Mouse (Mus musculus) layer of hippocampus, adult 8-10 months (tissue): ENCODE measurements around the gene Exoc6. TPM values are rescaled to one million over a fixed set of nuclear protein-coding genes. Genes with fewer than 3 reads are reported as not detected.

Experiments
- DNase-seq, 2 experiments: peaks; one replicate each; pipeline ENCODE4 v3.0.0; 2022; ENCODE audit warnings: low spot score in 2 of 2
- total RNA-seq, 4 experiments: library from RNA; stranded (reverse); gene quantifications; 2 replicates each; pipeline ENCODE4 v1.2.4; 2022

Gene Exoc6
- total RNA-seq, 4 experiments from 2014 or later, result 47.4 to 51.6 (median 48.0) TPM

- no peak for DNase-seq
Measured at GRCm38 (mm10) chr19:37574802-37575201, 24.6 kb downstream of the Exoc6 start.

- no peak for DNase-seq
Measured at GRCm38 (mm10) chr19:37579607-37580006, 29.4 kb downstream of the Exoc6 start.

DNA sequence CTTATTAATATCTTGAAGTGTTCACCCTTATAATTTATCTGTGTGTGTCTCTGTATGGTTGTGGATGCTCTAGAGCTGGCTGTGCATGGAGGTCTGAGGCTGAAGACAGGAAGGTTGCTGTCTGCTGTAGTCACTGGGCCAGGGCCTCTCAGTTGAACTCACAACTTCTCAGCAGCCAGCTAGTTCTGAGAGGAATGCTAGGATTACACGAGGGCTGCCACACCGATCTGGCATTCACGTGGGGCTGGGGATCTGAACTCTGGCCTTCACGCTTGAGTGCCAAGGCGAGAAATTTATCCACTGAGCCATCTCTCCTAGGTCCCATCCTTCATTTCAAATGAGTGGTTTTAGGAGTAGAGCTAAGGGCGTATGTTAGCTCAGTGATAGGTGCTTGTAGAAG is 30.2 kb downstream of the Exoc6 start:
- no peak for DNase-seq

GRCm38 (mm10) chr19:37585210-37585609 is 35.0 kb downstream of the Exoc6 start:
- no peak for DNase-seq

GRCm38 (mm10) chr19:37585684-37586083 is 35.5 kb downstream of the Exoc6 start:
- no peak for DNase-seq

DNA sequence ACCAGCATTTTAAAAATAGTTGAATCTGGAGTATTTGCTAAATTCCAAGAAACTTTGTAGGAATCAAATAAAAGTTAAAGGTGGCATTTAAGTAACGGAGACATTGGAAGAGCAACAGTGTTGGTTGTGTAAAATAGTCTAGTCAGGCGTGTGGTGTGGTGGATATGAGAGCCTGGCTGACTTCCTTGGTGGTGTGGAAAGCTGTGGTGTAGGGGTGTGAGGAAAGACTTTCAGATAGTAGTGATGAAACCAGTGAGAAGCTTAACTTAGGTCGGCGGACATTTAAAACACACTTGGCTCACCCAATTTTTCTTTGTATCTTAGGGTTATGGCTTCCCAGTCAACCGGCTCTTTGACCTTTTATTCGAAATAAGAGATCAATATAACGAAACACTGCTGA is 40.3 kb downstream of the Exoc6 start:
- no peak for DNase-seq

DNA sequence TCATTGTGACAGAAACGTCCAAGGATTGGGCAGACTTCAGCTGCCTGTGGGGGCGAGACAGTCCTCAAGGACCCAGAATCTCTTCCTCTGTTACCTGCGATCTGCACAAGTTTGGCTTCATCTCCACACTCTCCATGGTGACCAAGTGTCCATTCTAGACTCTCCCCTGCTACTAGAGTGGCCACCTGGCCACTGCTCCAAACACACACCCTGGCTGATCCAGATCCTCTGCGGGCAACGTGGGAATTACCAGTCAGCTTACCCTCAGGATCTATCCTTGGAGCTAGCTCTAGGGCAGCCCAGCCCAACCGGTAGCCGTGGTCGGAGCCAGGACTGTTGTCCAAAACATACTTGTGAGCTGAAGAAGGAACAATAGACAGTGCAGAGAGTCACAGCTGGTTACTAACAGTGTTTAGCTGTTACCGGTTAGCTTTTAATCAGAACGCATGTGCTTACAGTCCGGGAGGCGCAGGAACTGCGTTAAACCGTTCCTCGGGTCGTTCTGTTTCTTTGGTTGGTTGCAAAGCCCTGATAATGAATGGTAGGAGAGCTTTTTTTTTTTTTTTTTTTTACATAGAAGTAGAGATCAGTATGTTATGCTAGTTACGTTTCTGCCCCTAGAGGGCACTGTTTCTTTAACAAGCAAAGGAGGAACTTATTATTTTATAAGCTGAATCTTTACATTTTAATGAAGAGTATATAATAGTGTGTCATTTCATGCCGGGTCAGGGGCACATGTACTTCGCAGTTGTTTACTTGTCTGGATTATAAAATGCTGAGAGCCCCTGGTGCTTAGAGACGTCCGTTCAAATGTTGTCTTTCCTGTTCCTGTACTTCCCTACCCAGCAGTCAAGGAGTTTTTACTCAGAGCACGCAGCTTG is 52.0 kb downstream of the Exoc6 start:
- no peak for DNase-seq

DNA sequence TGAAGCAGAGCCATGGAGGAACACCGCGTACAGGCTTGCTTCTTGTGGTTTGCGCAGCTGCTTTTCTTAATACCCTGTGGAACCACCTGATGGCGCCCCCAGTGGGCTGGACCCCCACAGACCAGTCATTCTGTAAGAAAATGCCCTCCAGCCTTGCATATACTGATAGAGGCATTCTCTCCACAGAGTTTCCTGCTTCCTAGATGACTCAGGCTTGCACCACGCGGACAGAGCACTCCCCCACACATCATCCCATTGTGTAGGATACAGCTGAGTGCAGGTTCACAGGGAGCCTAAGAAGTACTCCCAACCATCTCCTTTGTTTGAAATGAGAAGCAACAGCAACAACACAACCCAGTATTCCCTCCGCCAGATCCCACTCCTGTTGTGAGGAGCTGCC is 59.8 kb downstream of the Exoc6 start:
- DNase-seq, result no peak

GRCm38 (mm10) chr19:37612893-37613292 is 62.7 kb downstream of the Exoc6 start:
- no peak for DNase-seq

DNA sequence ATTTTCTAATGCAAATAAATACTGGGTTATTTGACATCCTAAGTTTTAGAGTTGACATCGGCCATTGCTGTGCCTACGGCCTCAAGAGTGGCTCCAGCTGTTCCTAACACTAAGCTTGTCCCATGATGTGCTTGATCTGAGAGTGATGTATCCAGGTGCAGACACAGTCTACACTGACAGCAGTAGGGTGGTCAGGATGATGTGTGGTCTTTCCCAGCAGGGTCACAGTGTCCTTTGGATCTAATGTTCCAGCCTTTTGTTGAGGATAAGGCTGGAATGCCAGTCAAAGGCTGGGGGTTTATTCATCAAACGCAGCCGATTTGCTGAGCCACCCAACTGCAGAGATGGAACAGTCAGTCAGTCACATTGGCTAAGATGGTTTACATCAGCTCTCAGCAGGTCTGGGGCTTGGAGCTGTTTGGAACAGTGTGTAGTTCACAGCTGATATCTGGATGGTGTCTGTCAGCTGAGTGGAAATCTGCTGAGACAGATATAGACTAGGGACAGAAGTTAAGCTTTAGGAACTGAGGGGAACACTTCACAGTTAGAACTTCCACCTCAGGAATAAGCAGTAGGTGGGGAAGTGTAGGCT is 64.9 kb downstream of the Exoc6 start:
- peak in 1 of 2 experiments; percentile 23 for DNase-seq

GRCm38 (mm10) chr19:37647994-37648393 is 97.8 kb downstream of the Exoc6 start:
- no peak for DNase-seq

DNA sequence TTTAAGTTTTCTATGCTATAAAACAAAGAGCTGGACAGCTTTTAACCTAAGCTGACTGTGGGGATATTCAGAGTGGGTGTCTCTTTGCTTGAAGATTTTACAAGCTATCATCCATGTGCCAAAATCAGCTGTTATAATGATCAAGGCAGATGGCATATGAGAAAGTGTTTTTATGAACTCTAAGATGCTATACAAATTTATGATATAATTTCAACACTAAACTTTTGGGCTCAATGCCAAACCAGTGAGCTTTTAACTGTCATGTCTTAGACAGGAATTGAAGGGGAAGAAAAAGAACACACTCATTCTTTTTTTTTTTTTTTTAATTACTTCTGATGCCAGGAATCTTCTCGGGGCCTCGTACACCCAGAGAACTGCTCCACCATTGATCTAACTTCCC is 100.3 kb downstream of the Exoc6 start:
- DNase-seq, result no peak

DNA sequence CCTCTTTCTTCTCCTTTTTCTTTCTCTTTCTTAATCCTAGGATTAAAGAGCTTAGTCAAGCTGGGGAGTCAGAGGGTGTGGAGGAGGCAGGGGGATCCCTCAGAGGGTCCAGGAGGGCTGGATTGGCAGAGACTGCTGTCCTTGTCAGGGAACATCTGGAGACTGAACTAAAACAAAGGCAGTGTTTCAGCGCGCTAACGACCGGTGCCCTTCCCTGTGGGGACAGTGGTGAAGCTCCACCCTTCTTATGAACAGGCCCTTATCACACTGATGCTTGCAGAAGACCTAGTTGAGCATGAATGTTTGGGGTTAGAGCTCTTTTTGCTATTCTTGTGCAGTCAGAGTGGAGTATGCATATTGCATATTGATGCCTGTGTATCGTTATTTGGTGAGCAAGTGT is 103.8 kb downstream of the Exoc6 start:
- no peak for DNase-seq

- DNase-seq, result no peak
Measured at GRCm38 (mm10) chr19:37656441-37656840, 106.2 kb downstream of the Exoc6 start.

DNA sequence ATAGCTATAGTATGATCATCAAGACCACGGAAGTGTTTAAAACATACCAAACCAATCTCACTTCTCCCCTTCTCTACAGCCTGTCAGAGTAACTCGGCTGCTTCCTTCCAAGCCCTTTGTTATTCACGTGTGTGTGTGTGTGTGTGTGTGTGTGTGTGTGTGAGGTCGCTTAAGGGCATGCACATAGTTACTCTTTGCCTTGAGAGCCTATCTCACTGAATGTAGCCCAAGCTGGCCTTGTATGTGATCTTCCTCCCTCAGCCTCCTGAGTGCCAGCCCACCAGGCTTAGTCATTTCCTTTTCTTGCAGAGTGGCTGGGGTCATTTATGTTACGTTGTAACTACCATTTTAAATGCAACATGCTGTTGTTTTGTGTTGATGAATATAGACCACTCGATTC is 115.0 kb downstream of the Exoc6 start:
- DNase-seq, result no peak

- DNase-seq, result no peak
Measured at GRCm38 (mm10) chr19:37667855-37668594, 117.8 kb downstream of the Exoc6 start.

- no peak for DNase-seq
Measured at GRCm38 (mm10) chr19:37668657-37669056, 118.4 kb downstream of the Exoc6 start.

DNA sequence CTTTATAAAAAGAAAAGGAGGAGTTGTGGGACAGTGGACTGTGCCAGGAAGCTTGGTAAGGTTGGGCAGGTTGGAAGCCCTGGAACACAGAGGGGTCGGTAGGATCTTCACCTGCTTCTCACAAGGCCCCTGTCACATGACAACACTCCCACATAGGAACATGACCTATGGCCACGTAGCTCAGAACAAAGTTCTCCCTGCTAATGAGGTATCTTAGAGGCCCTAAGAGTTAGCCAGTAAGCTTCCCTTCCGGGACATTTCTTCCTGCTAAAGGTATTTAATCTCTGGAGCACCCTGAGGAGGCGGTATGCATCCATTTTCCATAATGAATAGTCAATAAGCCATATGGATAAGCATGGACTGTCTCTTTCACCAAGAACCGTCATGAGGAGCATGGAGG is 119.3 kb downstream of the Exoc6 start:
- DNase-seq, result no peak

GRCm38 (mm10) chr19:37673393-37673792 is 123.2 kb downstream of the Exoc6 start:
- DNase-seq, result no peak

DNA sequence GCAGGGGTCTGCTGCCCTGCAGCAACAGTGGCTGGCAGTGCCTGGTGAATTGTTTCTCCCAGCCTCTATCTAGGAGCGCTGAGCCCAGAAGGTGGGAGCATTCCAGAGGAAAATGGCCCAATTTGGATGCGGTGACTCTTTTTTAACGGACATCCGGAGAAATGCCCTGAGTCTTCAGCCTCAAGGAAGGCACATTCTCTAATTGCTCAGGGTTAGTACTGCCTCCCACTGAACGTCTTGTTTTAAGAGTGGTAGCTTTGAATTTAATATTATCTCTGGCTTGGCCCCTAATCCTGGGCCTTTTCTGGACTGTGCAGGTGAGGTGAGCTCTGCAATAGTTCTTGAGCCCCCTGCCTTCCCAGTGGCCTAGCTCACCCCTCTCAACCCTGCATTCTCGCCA is 135.1 kb downstream of the Exoc6 start, which contains the start of gene Cyp26c1:
Gene Cyp26c1 (plus strand): TSS at position 301 of the 400 bp plus-strand sequence.
- no peak for DNase-seq

GRCm38 (mm10) chr19:37686347-37686746 is 136.1 kb downstream of the Exoc6 start:
- DNase-seq, result no peak
